Mouse (Mus musculus) G1E (cell line): Measurements from ENCODE around the gene Sf3a2.

Source experiments
- CTCF ChIP-seq: IDR thresholded peaks from 2 replicates; pipeline ENCODE4 v1.5.1; 2012; ENCODE audit warnings: low read depth, low read length, inconsistent platforms, mixed read lengths
- GATA1 ChIP-seq: IDR thresholded peaks from 2 replicates; pipeline ENCODE4 v1.6.1; 2012; ENCODE audit warnings: borderline replicate concordance, low read length, inconsistent platforms, mixed read lengths
- TAL1 ChIP-seq: conservative IDR thresholded peaks from 2 replicates; pipeline ENCODE4 v1.6.1; 2012; ENCODE audit warnings: low read depth, low read length, inconsistent platforms, mixed read lengths

GRCm38 (mm10) chr10:80831136-80831535, 33.1 kb downstream of the Sf3a2 start:
- no peak for TF ChIP-seq CTCF
- TF ChIP-seq GATA1 = no peak
- TF ChIP-seq TAL1 = no peak
